Mouse (Mus musculus) heart, embryonic 11.5 days (tissue): ENCODE measurements around the gene Muc4. TPM values are rescaled to one million over a fixed set of nuclear protein-coding genes. Genes with fewer than 3 reads are reported as not detected.

Source experiments
- ATAC-seq: fragments of 200-750 bp; cut with Nextera tagmentation; replicated peaks from 2 replicates; pipeline ENCODE4 v1.8.0; 2017; ENCODE audit warnings: moderate library complexity; ENCODE audit not compliant: insufficient number of reproducible peaks, low FRiP score, low TSS enrichment
- H3K27ac ChIP-seq: fragments of 300-500 bp; sonication (generic); 2 replicates; pipeline ENCODE4 v1.5.1; 2014; ENCODE audit warnings: mild to moderate bottlenecking, low read depth, low read length
- H3K27me3 ChIP-seq: fragments of 300-500 bp; sonication (generic); 2 replicates; pipeline ENCODE4 v1.6.1; 2014; ENCODE audit warnings: mild to moderate bottlenecking, low read length, mixed read lengths; ENCODE audit not compliant: control insufficient read depth, insufficient read depth
- H3K36me3 ChIP-seq: fragments of 300-500 bp; sonication (generic); 2 replicates; pipeline ENCODE4 v1.6.1; 2014; ENCODE audit warnings: mild to moderate bottlenecking, low read length, moderate library complexity, mixed read lengths; ENCODE audit not compliant: control insufficient read depth, insufficient read depth
- H3K4me1 ChIP-seq: fragments of 300-500 bp; sonication (generic); 2 replicates; pipeline ENCODE4 v1.6.1; 2014; ENCODE audit warnings: low read length; ENCODE audit not compliant: control insufficient read depth, insufficient read depth
- H3K4me2 ChIP-seq: fragments of 300-500 bp; sonication (generic); 2 replicates; pipeline ENCODE4 v1.6.1; 2014; ENCODE audit warnings: mild to moderate bottlenecking, moderate library complexity
- H3K4me3 ChIP-seq: fragments of 300-500 bp; sonication (generic); 2 replicates; pipeline ENCODE4 v1.5.1; 2014; ENCODE audit warnings: low read depth, low read length
- H3K9ac ChIP-seq: fragments of 300-500 bp; sonication (generic); 2 replicates; pipeline ENCODE4 v1.6.1; 2014; ENCODE audit warnings: mild to moderate bottlenecking, low read depth, low read length, moderate library complexity
- H3K9me3 ChIP-seq: fragments of 300-500 bp; sonication (generic); replicated peaks from 2 replicates; pipeline ENCODE4 v1.6.1; 2016; ENCODE audit warnings: low read length; ENCODE audit not compliant: control insufficient read depth
- WGBS: fragments of 180-500 bp; shearing (Covaris S2); extraction: QIAGEN DNeasy Blood & Tissue Kit; methylation state at CpG from one replicate; pipeline ENCODE4 v1.1.7; 2014; ENCODE audit not compliant: insufficient replicate concordance; 5-methylcytosine and 5-hydroxymethylcytosine counted together
- polyA plus RNA-seq: library from polyadenylated mRNA; unstranded; fragments of >200 nt; fragmentation: Nextera tagmentation; extraction: Ambion mirVana; gene quantifications from 2 replicates; pipeline ENCODE4 v1.2.1, GENCODE M21; 2014

The Muc4 gene
- polyA plus RNA-seq, 1 experiment from 2014 or later, result 0.13 TPM

GRCm38 (mm10) chr16:32825380-32825779 is 89.7 kb downstream of the Muc4 start:
- ATAC-seq, result no peak
- peaks cover 27% of the 10 kb centered on the region for H3K4me1 ChIP-seq
- H3K27me3 ChIP-seq, result no peaks in the 10 kb centered on the region
- no peaks in the 10 kb centered on the region for H3K9me3 ChIP-seq
- no peak overlapping the region for H3K4me2 ChIP-seq
- H3K4me3 ChIP-seq, result no peak overlapping the region
- 57% methylated on average over 12 of the region's 12 CpGs for WGBS
- no peak overlapping the region for H3K27ac ChIP-seq
- peaks cover 27% of the 10 kb centered on the region for H3K36me3 ChIP-seq
- no peak overlapping the region for H3K9ac ChIP-seq

GRCm38 (mm10) chr16:32826521-32826920 is 90.8 kb downstream of the Muc4 start:
- H3K9me3 ChIP-seq, result no peaks in the 10 kb centered on the region
- no peak overlapping the region for H3K9ac ChIP-seq
- H3K4me3 ChIP-seq, result no peak overlapping the region
- H3K27ac ChIP-seq, result no peak overlapping the region
- WGBS, result 91% methylated on average over 11 of the region's 11 CpGs
- no peak for ATAC-seq
- H3K4me2 ChIP-seq, result no peak overlapping the region
- no peaks in the 10 kb centered on the region for H3K27me3 ChIP-seq
- peaks cover 20% of the 10 kb centered on the region for H3K4me1 ChIP-seq
- peaks cover 27% of the 10 kb centered on the region for H3K36me3 ChIP-seq

DNA sequence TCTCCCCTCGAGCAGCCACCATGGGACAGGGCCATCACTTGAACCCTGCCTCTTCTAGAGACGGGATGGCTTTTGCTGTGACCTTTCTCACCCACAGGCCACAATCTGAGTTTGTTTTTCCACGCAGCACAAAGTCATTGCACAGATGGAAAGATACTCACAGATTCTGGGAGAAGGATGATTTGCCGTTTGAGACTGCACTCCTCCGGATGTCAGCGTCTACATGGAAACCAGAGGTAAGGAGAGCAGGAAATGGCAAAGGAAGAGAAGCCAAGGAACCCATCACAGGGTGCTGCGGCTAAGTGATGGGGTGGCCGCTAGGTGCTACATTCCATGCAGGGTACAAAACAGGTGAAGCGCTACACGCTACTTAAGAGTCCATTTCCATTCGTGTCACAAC is 93.4 kb downstream of the Muc4 start:
- 81% methylated on average over 11 of the region's 11 CpGs for WGBS

GRCm38 (mm10) chr16:32831501-32831900 is 95.8 kb downstream of the Muc4 start:
- 81% methylated on average over 4 of the region's 4 CpGs for WGBS
- Histone ChIP-seq H3K4me3 (no peak overlapping the region), H3K36me3 (peaks cover 29% of the 10 kb centered on the region), H3K27ac (no peak overlapping the region), H3K9ac (no peak overlapping the region), H3K9me3 (no peaks in the 10 kb centered on the region), H3K27me3 (no peaks in the 10 kb centered on the region), H3K4me2 (no peak overlapping the region), H3K4me1 (no peaks in the 10 kb centered on the region)
- no peak for ATAC-seq

More for the DNA sequence above, 93.4 kb downstream of the Muc4 start:
- no peak overlapping the region for H3K4me3 ChIP-seq
- H3K27me3 ChIP-seq, result no peaks in the 10 kb centered on the region
- H3K9ac ChIP-seq, result no peak overlapping the region
- no peak overlapping the region for H3K4me2 ChIP-seq
- H3K36me3 ChIP-seq, result peaks cover 24% of the 10 kb centered on the region
- no peaks in the 10 kb centered on the region for H3K4me1 ChIP-seq
- ATAC-seq, result no peak
- H3K9me3 ChIP-seq, result no peaks in the 10 kb centered on the region
- no peak overlapping the region for H3K27ac ChIP-seq

Other genes starting within 250 kb of the Muc4 start
- 3.2 and 3.8 TPM in 2 replicates for gene Slc51a, start 248.0 kb upstream of the Muc4 start, polyA plus RNA-seq
- gene Zdhhc19, start 239.6 kb upstream of the Muc4 start, polyA plus RNA-seq, result 0.27 TPM in 1 of 2 replicates, not detected in the other
- 66.7 and 69.2 TPM in 2 replicates for gene Tfrc, start 127.0 kb upstream of the Muc4 start, polyA plus RNA-seq
- 6.9 and 7.8 TPM in 2 replicates for gene Tnk2, start 92.0 kb upstream of the Muc4 start, polyA plus RNA-seq
- gene Muc20, start 61.5 kb downstream of the Muc4 start, polyA plus RNA-seq, result 0.21 TPM in 1 of 2 replicates, not detected in the other
- gene Smbd1, start 74.6 kb downstream of the Muc4 start, polyA plus RNA-seq, result not detected in 2 replicates
- gene Fyttd1, start 141.6 kb downstream of the Muc4 start, polyA plus RNA-seq, result 164 and 172 TPM in 2 replicates
- gene Rubcn, start 141.9 kb downstream of the Muc4 start, polyA plus RNA-seq, result 19.5 and 22.3 TPM in 2 replicates
- gene Lrch3, start 178.2 kb downstream of the Muc4 start, polyA plus RNA-seq, result 21.6 and 25.3 TPM in 2 replicates